Mouse (Mus musculus) ovary, postnatal 36 days (tissue): ENCODE results near the gene Grap.

Experiments
- DNase-seq: peaks from one replicate; pipeline ENCODE4 v3.0.0; 2022; ENCODE audit warnings: low spot score, mixed read lengths

The Grap gene

GRCm38 (mm10) chr11:61658360-61658922 lies 5.4 kb downstream of the Grap start:
- no peak for DNase-seq

- DNase-seq: no peak
Observed at GRCm38 (mm10) chr11:61659011-61659858, 6.2 kb downstream of the Grap start.

- no peak for DNase-seq
Observed at GRCm38 (mm10) chr11:61660001-61660400, 6.9 kb downstream of the Grap start.

GRCm38 (mm10) chr11:61660806-61661392 lies 7.8 kb downstream of the Grap start:
- DNase-seq: no peak

- DNase-seq: no peak
Observed at GRCm38 (mm10) chr11:61662189-61662588, 9.1 kb downstream of the Grap start.

GRCm38 (mm10) chr11:61665401-61665800 lies 12.3 kb downstream of the Grap start:
- peak; percentile 35 for DNase-seq

- peak; percentile 64 for DNase-seq
Observed at GRCm38 (mm10) chr11:61665991-61666799, 13.1 kb downstream of the Grap start.

- no peak for DNase-seq
Observed at GRCm38 (mm10) chr11:61667248-61667647, 14.2 kb downstream of the Grap start.

GRCm38 (mm10) chr11:61667782-61668181 lies 14.7 kb downstream of the Grap start:
- DNase-seq: no peak

- no peak for DNase-seq
Observed at GRCm38 (mm10) chr11:61669492-61670490, 16.7 kb downstream of the Grap start.

- DNase-seq: no peak
Observed at GRCm38 (mm10) chr11:61671781-61672383, 18.8 kb downstream of the Grap start.

GRCm38 (mm10) chr11:61673686-61674085 lies 20.6 kb downstream of the Grap start:
- DNase-seq: peak; percentile 43

GRCm38 (mm10) chr11:61674151-61674838 lies 21.2 kb downstream of the Grap start:
- DNase-seq: no peak

- peak; percentile 36 for DNase-seq
Observed at GRCm38 (mm10) chr11:61674839-61675159, 21.7 kb downstream of the Grap start.

GRCm38 (mm10) chr11:61675332-61675731 lies 22.3 kb downstream of the Grap start:
- no peak for DNase-seq

- DNase-seq: no peak
Observed at GRCm38 (mm10) chr11:61676216-61676854, 23.3 kb downstream of the Grap start.

- no peak for DNase-seq
Observed at GRCm38 (mm10) chr11:61677709-61678108, 24.6 kb downstream of the Grap start.

- no peak for DNase-seq
Observed at GRCm38 (mm10) chr11:61679091-61679866, 26.2 kb downstream of the Grap start.
